ENCODE assay signal across 15 mouse cellular contexts in the genomic region with DNA sequence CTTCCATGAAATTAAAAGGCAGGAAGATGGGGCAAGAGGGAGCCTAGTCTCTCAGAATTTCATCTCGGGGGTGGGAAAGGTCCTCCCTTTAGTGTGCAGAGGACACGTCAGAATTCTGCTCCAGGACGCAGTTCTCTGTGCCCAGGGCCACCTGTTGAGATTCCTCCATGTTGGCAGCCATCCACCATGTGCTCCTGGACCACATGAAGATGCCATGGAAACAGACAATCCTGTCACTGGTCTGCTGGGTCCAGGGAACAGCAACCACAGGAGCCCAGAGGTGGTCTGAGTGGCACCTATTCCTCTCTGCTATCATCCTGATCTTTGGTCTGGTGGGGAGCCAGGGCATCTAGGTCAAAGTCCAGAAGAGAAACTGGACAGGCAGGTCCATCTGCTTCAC. TPM values are rescaled to one million over a fixed set of nuclear protein-coding genes. Genes with fewer than 3 reads are reported as not detected.
"Had no signal": no experiment of that assay in that cellular context is flagged by ENCODE, and none has a peak within 500 bp of the region (broad histone marks: within the 10 kb centered on the region; RNA-seq: fewer than 3 reads in every experiment).

No protein-coding gene starts in this region.

- DNase-seq: kidney, postnatal 25 days; layer of hippocampus, adult 9-11 months; liver, postnatal 0 days; lung, embryonic 14.5 days; lung, postnatal 36 days; midbrain, embryonic 14.5 days; right cerebral cortex, postnatal 4 days; thymus, postnatal 25 days had no signal

RNA-seq across cellular contexts. Expression of gene Crhr1, which starts 6.3 kb away (rescaled TPM):
- total RNA-seq: megakaryocyte progenitor cell, adult 5-6 weeks; megakaryocyte-erythroid progenitor cell, adult 5-6 weeks had no signal

RNA-seq across cellular contexts. Expression of gene Sppl2c, which starts 47.2 kb away (rescaled TPM):
- total RNA-seq: layer of hippocampus, adult 2 months; layer of hippocampus, postnatal 25 days; left cerebral cortex, adult 18-20 months; left cerebral cortex, postnatal 36 days; megakaryocyte progenitor cell, adult 5-6 weeks; megakaryocyte-erythroid progenitor cell, adult 5-6 weeks; midbrain, postnatal 0 days had no signal
